Mouse (Mus musculus) gastrocnemius, postnatal 25 days (tissue): ENCODE measurements at regions not wholly inside any gene's neighbourhood (a gene's known extent, or its start where the extent isn't known, plus 50 kb on each side); places are given as distances from the start of the nearest gene placed in this dataset.

Source experiments
- DNase-seq: peaks from one replicate; pipeline ENCODE4 v3.0.0; 2022

GRCm38 (mm10) chr14:36623036-36623435, 345.5 kb downstream of the Ccser2 start:
- no peak for DNase-seq

GRCm38 (mm10) chr14:36618459-36619085, 350.0 kb downstream of the Ccser2 start:
- DNase-seq = no peak

- DNase-seq = no peak
Observed at GRCm38 (mm10) chr14:36617987-36618386, 350.6 kb downstream of the Ccser2 start.

GRCm38 (mm10) chr14:36614926-36615325, 353.7 kb downstream of the Ccser2 start:
- no peak for DNase-seq

- no peak for DNase-seq
Observed at GRCm38 (mm10) chr14:36612860-36613259, 355.7 kb downstream of the Ccser2 start.

GRCm38 (mm10) chr14:36584065-36584635, 384.4 kb downstream of the Ccser2 start:
- no peak for DNase-seq

- no peak for DNase-seq
Observed at GRCm38 (mm10) chr14:36583338-36584064, 385.1 kb downstream of the Ccser2 start.

GRCm38 (mm10) chr14:36563229-36563865, 405.2 kb downstream of the Ccser2 start:
- DNase-seq = no peak

- no peak for DNase-seq
Observed at GRCm38 (mm10) chr14:36537402-36537801, 431.2 kb downstream of the Ccser2 start.

- no peak for DNase-seq
Observed at GRCm38 (mm10) chr14:36527310-36527709, 432.6 kb downstream of the 4930474N05Rik start.

GRCm38 (mm10) chr14:36525591-36526037, 430.9 kb downstream of the 4930474N05Rik start:
- DNase-seq = no peak

GRCm38 (mm10) chr14:36502076-36502994, 407.6 kb downstream of the 4930474N05Rik start:
- no peak for DNase-seq

- no peak for DNase-seq
Observed at GRCm38 (mm10) chr14:36499323-36499722, 404.6 kb downstream of the 4930474N05Rik start.

- no peak for DNase-seq
Observed at GRCm38 (mm10) chr14:36485499-36485898, 390.8 kb downstream of the 4930474N05Rik start.

- no peak for DNase-seq
Observed at GRCm38 (mm10) chr14:36471617-36472016, 376.9 kb downstream of the 4930474N05Rik start.

GRCm38 (mm10) chr14:36470362-36470761, 375.6 kb downstream of the 4930474N05Rik start:
- DNase-seq = no peak

GRCm38 (mm10) chr14:36453049-36453448, 358.3 kb downstream of the 4930474N05Rik start:
- no peak for DNase-seq

GRCm38 (mm10) chr14:36450126-36450525, 355.4 kb downstream of the 4930474N05Rik start:
- DNase-seq = no peak

- no peak for DNase-seq
Observed at GRCm38 (mm10) chr14:36414656-36415273, 320.0 kb downstream of the 4930474N05Rik start.

GRCm38 (mm10) chr14:36414180-36414579, 319.5 kb downstream of the 4930474N05Rik start:
- no peak for DNase-seq
